Mouse (Mus musculus) ES-Bruce4 (cell line): ENCODE data around the gene Cacng8.

Experiments
- CTCF ChIP-seq: IDR thresholded peaks from one replicate; pipeline ENCODE4 v1.8.1; 2011; ENCODE audit warnings: low read depth, low read length
- EP300 ChIP-seq: IDR thresholded peaks from 2 replicates; pipeline ENCODE4 v1.6.1; 2011; ENCODE audit warnings: low read depth, low read length; ENCODE audit not compliant: insufficient read depth
- POLR2A ChIP-seq: IDR thresholded peaks from one replicate; pipeline ENCODE4 v1.8.1; 2011; ENCODE audit warnings: low read length; ENCODE audit not compliant: insufficient read depth

GRCm38 (mm10) chr7:3387761-3388160 is 2.7 kb upstream of the Cacng8 start:
- TF ChIP-seq EP300 (no peak), CTCF (no peak), POLR2A (no peak)
